Mouse (Mus musculus) testis, adult 10 weeks (tissue): Measurements from ENCODE around the gene Gm45785. TPM values are rescaled to one million over a fixed set of nuclear protein-coding genes. Genes with fewer than 3 reads are reported as not detected.

Experiments used
- polyA plus RNA-seq: library from polyadenylated mRNA; stranded (reverse); fragments of 350-450 nt; fragmentation: Illumina TruSeq; extraction: RNeasy Lipid Tissue Mini Kit (QIAGEN cat#74804); gene quantifications from one replicate; pipeline ENCODE4 v1.2.3, GENCODE M21; 2014; ENCODE audit warnings: low read depth, low replicate concordance

Gene Gm45785
- not detected for polyA plus RNA-seq

GRCm38 (mm10) chr7:140855860-140856784, at the start of gene Gm45785:
Gene Gm45785, minus strand, starts transcription at chr7:140856331.

GRCm38 (mm10) chr7:140900220-140900619, 44.1 kb upstream of the Gm45785 start, which contains the start of gene Cox8b:
Gene Cox8b, minus strand, starts transcription at chr7:140900446.

GRCm38 (mm10) chr7:140881696-140882468, 25.8 kb upstream of the Gm45785 start, which contains the start of the genes Psmd13 and Sirt3:
Gene Psmd13, plus strand, starts transcription at chr7:140881968.
Gene Sirt3, minus strand, starts transcription at chr7:140882309.

GRCm38 (mm10) chr7:140857550-140858505, 1.7 kb upstream of the Gm45785 start, which contains the start of gene Bet1l:
Gene Bet1l, minus strand, starts transcription at chr7:140857577.

GRCm38 (mm10) chr7:140856785-140857549, 836 bp upstream of the Gm45785 start, which contains the start of gene Ric8a:
Gene Ric8a, plus strand, starts transcription at chr7:140856957.

GRCm38 (mm10) chr7:140847755-140848580, 8.2 kb downstream of the Gm45785 start, which contains the start of gene Odf3:
Gene Odf3, plus strand, starts transcription at chr7:140847805.

GRCm38 (mm10) chr7:140844905-140845665, 11.0 kb downstream of the Gm45785 start, which contains the start of gene Scgb1c1:
Gene Scgb1c1, plus strand, starts transcription at chr7:140845547.

GRCm38 (mm10) chr7:140834968-140835757, 21.0 kb downstream of the Gm45785 start, which contains the start of gene Urah:
Gene Urah, plus strand, starts transcription at chr7:140835018.

GRCm38 (mm10) chr7:140821653-140822329, 34.3 kb downstream of the Gm45785 start, which contains the start of gene Zfp941:
Gene Zfp941, minus strand, starts transcription at chr7:140822178.

GRCm38 (mm10) chr7:140787406-140788052, 68.6 kb downstream of the Gm45785 start, which contains the start of gene Syce1:
Gene Syce1, minus strand, starts transcription at chr7:140787852.

Other genes with a start within 250 kb of the Gm45785 start
- not detected for gene Olfr61, start 227.4 kb downstream of the Gm45785 start, polyA plus RNA-seq
- gene Olfr53, start 209.9 kb downstream of the Gm45785 start, polyA plus RNA-seq: not detected
- 0.08 TPM for gene Olfr539, start 196.4 kb downstream of the Gm45785 start, polyA plus RNA-seq
- gene Olfr45, start 174.4 kb downstream of the Gm45785 start, polyA plus RNA-seq: not detected
- not detected for gene Olfr541, start 159.1 kb downstream of the Gm45785 start, polyA plus RNA-seq
- gene Cyp2e1, start 92.6 kb downstream of the Gm45785 start, polyA plus RNA-seq: 1.8 TPM
- 395 TPM for gene Syce1, start 68.5 kb downstream of the Gm45785 start, polyA plus RNA-seq
- gene Zfp941, start 34.2 kb downstream of the Gm45785 start, polyA plus RNA-seq: 5.9 TPM
- gene Urah, start 21.3 kb downstream of the Gm45785 start, polyA plus RNA-seq: not detected
- not detected for gene Scgb1c1, start 10.8 kb downstream of the Gm45785 start, polyA plus RNA-seq
- gene Odf3, start 8.5 kb downstream of the Gm45785 start, polyA plus RNA-seq: 8.1 TPM
- gene Ric8a, start 626 bp upstream of the Gm45785 start, polyA plus RNA-seq: 2.5 TPM
- 4.3 TPM for gene Bet1l, start 1.2 kb upstream of the Gm45785 start, polyA plus RNA-seq
- 142 TPM for gene Psmd13, start 25.6 kb upstream of the Gm45785 start, polyA plus RNA-seq
- 9.5 TPM for gene Sirt3, start 26.0 kb upstream of the Gm45785 start, polyA plus RNA-seq
- gene Cox8b, start 44.1 kb upstream of the Gm45785 start, polyA plus RNA-seq: not detected
- gene Nlrp6, start 64.6 kb upstream of the Gm45785 start, polyA plus RNA-seq: not detected
- 0.11 TPM for gene Pgghg, start 85.1 kb upstream of the Gm45785 start, polyA plus RNA-seq
- not detected for gene Ifitm5, start 94.0 kb upstream of the Gm45785 start, polyA plus RNA-seq
- gene Gm45717, start 99.6 kb upstream of the Gm45785 start, polyA plus RNA-seq: not detected
- gene Ifitm2, start 99.7 kb upstream of the Gm45785 start, polyA plus RNA-seq: 4.3 TPM
- not detected for gene Ifitm1, start 110.9 kb upstream of the Gm45785 start, polyA plus RNA-seq
- gene Ifitm3, start 154.4 kb upstream of the Gm45785 start, polyA plus RNA-seq: 1.7 TPM
- not detected for gene Ifitm6, start 161.6 kb upstream of the Gm45785 start, polyA plus RNA-seq
- gene Gm17387, start 172.8 kb upstream of the Gm45785 start, polyA plus RNA-seq: not detected
- gene B4galnt4, start 204.8 kb upstream of the Gm45785 start, polyA plus RNA-seq: 1.2 TPM
- gene Pkp3, start 221.9 kb upstream of the Gm45785 start, polyA plus RNA-seq: not detected
- gene Sigirr, start 244.2 kb upstream of the Gm45785 start, polyA plus RNA-seq: not detected